Mouse (Mus musculus) limb, embryonic 14.5 days (tissue): Measurements from ENCODE around the gene Pdgfc. TPM values are rescaled to one million over a fixed set of nuclear protein-coding genes. Genes with fewer than 3 reads are reported as not detected.

Source experiments
- ATAC-seq: fragments of 200-750 bp; cut with Nextera tagmentation; 2 replicates; pipeline ENCODE4 v1.8.0; 2017; ENCODE audit warnings: low read depth, moderate number of reproducible peaks, moderate TSS enrichment; ENCODE audit not compliant: low FRiP score
- DNase-seq: peaks from one replicate; pipeline ENCODE4 v3.0.0-alpha.2; 2015; ENCODE audit warnings: low spot score
- H3K27ac ChIP-seq: fragments of 300-500 bp; sonication (generic); replicated peaks from 2 replicates; pipeline ENCODE4 v1.5.1; 2014; ENCODE audit warnings: low read depth, mild to moderate bottlenecking, low read length, moderate library complexity, mixed read lengths
- H3K27me3 ChIP-seq: fragments of 300-500 bp; sonication (generic); 2 replicates; pipeline ENCODE4 v1.6.1; 2014; ENCODE audit warnings: low read length, mixed read lengths; ENCODE audit not compliant: control insufficient read depth, insufficient read depth
- H3K36me3 ChIP-seq: fragments of 300-500 bp; sonication (generic); 2 replicates; pipeline ENCODE4 v1.6.1; 2014; ENCODE audit warnings: mild to moderate bottlenecking, low read length, moderate library complexity, mixed read lengths; ENCODE audit not compliant: control insufficient read depth, insufficient read depth
- H3K4me1 ChIP-seq: fragments of 300-500 bp; sonication (generic); 2 replicates; pipeline ENCODE4 v1.6.1; 2014; ENCODE audit warnings: antibody characterized with exemption, low read length, mixed read lengths; ENCODE audit not compliant: control insufficient read depth, insufficient read depth
- H3K4me2 ChIP-seq: fragments of 300-500 bp; sonication (generic); replicated peaks from 2 replicates; pipeline ENCODE4 v1.6.1; 2014; ENCODE audit warnings: low read depth, mild to moderate bottlenecking, low read length, moderate library complexity; ENCODE audit not compliant: severe bottlenecking
- H3K4me3 ChIP-seq: fragments of 300-500 bp; sonication (generic); replicated peaks from 2 replicates; pipeline ENCODE4 v1.5.1; 2014; ENCODE audit warnings: low read length
- H3K9ac ChIP-seq: fragments of 300-500 bp; sonication (generic); 2 replicates; pipeline ENCODE4 v1.6.1; 2014; ENCODE audit warnings: mild to moderate bottlenecking, low read depth, low read length, moderate library complexity; ENCODE audit not compliant: severe bottlenecking
- H3K9me3 ChIP-seq: fragments of 300-500 bp; sonication (generic); 2 replicates; pipeline ENCODE4 v1.6.1; 2016; ENCODE audit warnings: low read length; ENCODE audit not compliant: control insufficient read depth
- POLR2A ChIP-seq: fragments of 200-500 bp; IDR thresholded peaks from 2 replicates; pipeline ENCODE4 v1.8.0; 2012; ENCODE audit warnings: inconsistent platforms, mild to moderate bottlenecking, moderate library complexity, borderline replicate concordance; ENCODE audit not compliant: insufficient read depth, insufficient read length; ENCODE audit errors: extremely low read depth
- WGBS: fragments of 180-500 bp; shearing (Covaris S2); extraction: QIAGEN DNeasy Blood & Tissue Kit; methylation state at CpG from one replicate; pipeline ENCODE4 v1.1.7; 2014; 5-methylcytosine and 5-hydroxymethylcytosine counted together
- polyA plus RNA-seq, 2 experiments: library from polyadenylated mRNA; depleted of rRNA in 1 of 2; stranded (reverse) in 1 of 2; unstranded in 1 of 2; fragments of >200 nt; fragmentation: Nextera tagmentation in 1 of 2; extraction: Ambion mirVana in 1 of 2; gene quantifications; 2 replicates each; pipeline versions ENCODE4 v1.2.1 to v1.2.3; 2012 to 2014

Gene Pdgfc
- polyA plus RNA-seq, 2 experiments: 32.1 to 44.8 TPM

GRCm38 (mm10) chr3:81045344-81046050, 9.3 kb downstream of the Pdgfc start:
- no peak overlapping the region for H3K27ac ChIP-seq
- H3K27me3 ChIP-seq: no peaks in the 10 kb centered on the region
- ATAC-seq (peak; percentile 27; the same call in 1 of the 2 replicates), DNase-seq (no peak)
- H3K9me3 ChIP-seq: no peaks in the 10 kb centered on the region
- TF ChIP-seq POLR2A: no peak
- WGBS: 45% methylated on average over 5 of the region's 5 CpGs
- no peaks in the 10 kb centered on the region for H3K36me3 ChIP-seq
- H3K9ac ChIP-seq: no peak overlapping the region
- H3K4me2 ChIP-seq: no peak overlapping the region
- no peak overlapping the region for H3K4me3 ChIP-seq
- H3K4me1 ChIP-seq: peaks cover 39% of the 10 kb centered on the region

GRCm38 (mm10) chr3:81046652-81047607, 10.7 kb downstream of the Pdgfc start:
- Histone ChIP-seq H3K4me3 (no peak overlapping the region), H3K27me3 (no peaks in the 10 kb centered on the region), H3K9ac (no peak overlapping the region), H3K4me1 (peaks cover 35% of the 10 kb centered on the region), H3K36me3 (no peaks in the 10 kb centered on the region), H3K9me3 (no peaks in the 10 kb centered on the region), H3K27ac (no peak overlapping the region), H3K4me2 (0 out of 2 replicates have a peak overlapping the region, but pooled peaks have one; percentile 8)
- WGBS: 12% methylated on average over 10 of the region's 10 CpGs
- no peak for TF ChIP-seq POLR2A
- peak; percentile 51 for DNase-seq
- peak; percentile 66 for ATAC-seq

GRCm38 (mm10) chr3:81051522-81051921, 15.3 kb downstream of the Pdgfc start:
- no peaks in the 10 kb centered on the region for H3K36me3 ChIP-seq
- no peak for ATAC-seq
- no peaks in the 10 kb centered on the region for H3K9me3 ChIP-seq
- no peak overlapping the region for H3K27ac ChIP-seq
- no peak overlapping the region for H3K4me2 ChIP-seq
- H3K27me3 ChIP-seq: no peaks in the 10 kb centered on the region
- H3K4me1 ChIP-seq: peaks cover 16% of the 10 kb centered on the region
- no peak for TF ChIP-seq POLR2A
- H3K9ac ChIP-seq: no peak overlapping the region
- no peak for DNase-seq
- no peak overlapping the region for H3K4me3 ChIP-seq

GRCm38 (mm10) chr3:81052422-81052821, 16.2 kb downstream of the Pdgfc start:
- Histone ChIP-seq H3K4me1 (peaks cover 9% of the 10 kb centered on the region; the same call in 1 of the 2 replicates), H3K9me3 (no peaks in the 10 kb centered on the region), H3K27me3 (no peaks in the 10 kb centered on the region), H3K9ac (no peak overlapping the region), H3K4me3 (no peak overlapping the region), H3K4me2 (no peak overlapping the region), H3K27ac (no peak overlapping the region), H3K36me3 (no peaks in the 10 kb centered on the region)
- DNase-seq (no peak), ATAC-seq (no peak)
- TF ChIP-seq POLR2A: no peak
- 75% methylated on average over 6 of the region's 6 CpGs for WGBS

- Histone ChIP-seq H3K4me2 (no peak overlapping the region), H3K27me3 (no peaks in the 10 kb centered on the region), H3K9me3 (no peaks in the 10 kb centered on the region), H3K4me3 (no peak overlapping the region), H3K36me3 (no peaks in the 10 kb centered on the region), H3K27ac (no peak overlapping the region), H3K9ac (no peak overlapping the region), H3K4me1 (peaks cover 10% of the 10 kb centered on the region; the same call in 1 of the 2 replicates)
- no peak for ATAC-seq
- TF ChIP-seq POLR2A: no peak
- no peak for DNase-seq
These were observed 17.9 kb downstream of the Pdgfc start for GRCm38 (mm10) chr3:81054074-81054473.
